Mouse (Mus musculus): ENCODE results near the gene Lgr4. TPM values are rescaled to one million over a fixed set of nuclear protein-coding genes. Genes with fewer than 3 reads are reported as not detected.

Lgr4 gene
- polyA plus RNA-seq, 1 experiment from 2014 or later = 8.1 TPM

- Histone ChIP-seq H3K27ac (no peak overlapping the region), H3K4me1 (no peaks in the 10 kb centered on the region), H3K4me2 (no peak overlapping the region), H3K4me3 (no peak overlapping the region), H3K36me3 (replicated peaks) (no peaks in the 10 kb centered on the region), H3K9me3 (no peaks in the 10 kb centered on the region), H3K9ac (no peak overlapping the region), H3K27me3 (replicated peaks) (no peaks in the 10 kb centered on the region)
- ATAC-seq (replicated peaks) = no peak
- WGBS = 86% methylated on average over 1 of the region's 1 CpGs
These were observed 145.7 kb downstream of the Lgr4 start for GRCm38 (mm10) chr2:110063131-110063530.

Other genes starting within 250 kb of the Lgr4 start
- 6.4 and 6.8 TPM in 2 replicates for gene Bdnf, start 242.9 kb upstream of the Lgr4 start, polyA plus RNA-seq (2015; fragmentation: Nextera tagmentation; extraction: Ambion mirVana)
- 193 and 210 TPM in 2 replicates for gene Lin7c, start 26.8 kb upstream of the Lgr4 start, polyA plus RNA-seq (2015; fragmentation: Nextera tagmentation; extraction: Ambion mirVana)
- gene Ccdc34, start 100.2 kb downstream of the Lgr4 start, polyA plus RNA-seq (2015; fragmentation: Nextera tagmentation; extraction: Ambion mirVana) = 29.8 and 30.2 TPM in 2 replicates